Mouse (Mus musculus) small intestine, adult 2 months (tissue): ENCODE data around the gene Lmx1b. TPM values are rescaled to one million over a fixed set of nuclear protein-coding genes. Genes with fewer than 3 reads are reported as not detected.

Experiments
- H3K27ac ChIP-seq: fragments of 200-500 bp; 2 replicates; pipeline ENCODE4 v1.5.1; 2012; ENCODE audit warnings: low read depth, low read length, control low read depth, inconsistent platforms; ENCODE audit not compliant: insufficient read depth
- H3K27me3 ChIP-seq: fragments of 200-500 bp; 2 replicates; pipeline ENCODE4 v1.6.1; 2012; ENCODE audit warnings: mild to moderate bottlenecking, moderate library complexity, low read length, inconsistent platforms; ENCODE audit not compliant: control insufficient read depth, insufficient read depth
- H3K36me3 ChIP-seq: fragments of 200-500 bp; 2 replicates; pipeline ENCODE4 v1.6.1; 2012; ENCODE audit warnings: mild to moderate bottlenecking, low read length, control low read depth, inconsistent platforms; ENCODE audit not compliant: control insufficient read depth, insufficient read depth
- H3K4me1 ChIP-seq: fragments of 200-500 bp; 2 replicates; pipeline ENCODE4 v1.6.1; 2012; ENCODE audit warnings: low read length, inconsistent platforms, mixed read lengths; ENCODE audit not compliant: control insufficient read depth, insufficient read depth, insufficient read length
- H3K4me3 ChIP-seq: fragments of 200-500 bp; 2 replicates; pipeline ENCODE4 v1.5.1; 2012; ENCODE audit warnings: low read depth, mild to moderate bottlenecking, control low read depth, inconsistent platforms, low read length, moderate library complexity
- CTCF ChIP-seq: fragments of 200-500 bp; IDR thresholded peaks from 2 replicates; pipeline ENCODE4 v1.5.1; 2012; ENCODE audit warnings: low read depth, mild to moderate bottlenecking, control low read depth, inconsistent platforms, low read length, moderate library complexity, mixed read lengths; ENCODE audit not compliant: insufficient replicate concordance, insufficient read length; ENCODE audit errors: extremely low read depth
- POLR2A ChIP-seq: fragments of 200-500 bp; IDR thresholded peaks from 2 replicates; pipeline ENCODE4 v1.6.1; 2012; ENCODE audit warnings: low read depth, mild to moderate bottlenecking, control low read depth, inconsistent platforms, low read length, moderate library complexity
- WGBS: fragments of 180-500 bp; shearing (Covaris S2); methylation state at CpG from one replicate; pipeline ENCODE4 v1.1.7; 2018; 5-methylcytosine and 5-hydroxymethylcytosine counted together
- polyA plus RNA-seq: library from polyadenylated mRNA; depleted of rRNA; stranded (reverse); fragments of >200 nt; gene quantifications from 2 replicates; pipeline ENCODE4 v1.2.3, GENCODE M21; 2012

The Lmx1b gene
- polyA plus RNA-seq, 1 experiment: 0.10 TPM

DNA sequence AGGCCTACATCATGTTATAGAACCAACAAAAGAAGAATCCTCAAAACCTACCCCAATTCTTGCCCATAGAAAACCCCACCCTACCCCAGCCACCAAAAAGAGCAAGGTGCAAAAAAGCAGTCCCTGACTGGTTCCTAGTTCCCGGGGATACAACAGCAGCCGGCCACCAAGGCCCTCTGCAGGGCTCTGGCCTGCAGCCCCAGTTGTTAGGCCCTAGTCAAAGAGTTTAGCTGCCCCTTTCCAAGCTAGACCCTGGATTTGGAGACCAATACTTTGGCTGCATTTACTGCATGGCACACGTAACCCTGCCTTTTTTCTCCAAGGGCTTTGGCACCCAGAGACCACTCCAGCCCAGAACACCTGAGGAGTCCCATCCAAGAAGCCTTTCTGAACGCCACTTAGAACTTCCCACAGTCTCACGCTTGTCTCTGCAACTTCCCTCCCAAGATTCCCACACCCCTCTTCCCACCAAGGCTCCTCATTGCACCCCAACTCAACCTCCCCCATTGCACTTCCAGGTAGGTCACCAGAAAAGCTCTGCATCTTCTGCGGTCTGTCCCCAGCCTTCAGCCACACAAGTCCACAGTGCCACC lies 2.1 kb downstream of the Lmx1b start:
- no peak overlapping the region for H3K4me3 ChIP-seq
- H3K27me3 ChIP-seq: peaks cover 98% of the 10 kb centered on the region
- TF ChIP-seq CTCF: no peak
- no peak overlapping the region for H3K27ac ChIP-seq
- WGBS: 73% methylated on average over 6 of the region's 6 CpGs
- peaks cover 3% of the 10 kb centered on the region for H3K4me1 ChIP-seq
- no peaks in the 10 kb centered on the region for H3K36me3 ChIP-seq

DNA sequence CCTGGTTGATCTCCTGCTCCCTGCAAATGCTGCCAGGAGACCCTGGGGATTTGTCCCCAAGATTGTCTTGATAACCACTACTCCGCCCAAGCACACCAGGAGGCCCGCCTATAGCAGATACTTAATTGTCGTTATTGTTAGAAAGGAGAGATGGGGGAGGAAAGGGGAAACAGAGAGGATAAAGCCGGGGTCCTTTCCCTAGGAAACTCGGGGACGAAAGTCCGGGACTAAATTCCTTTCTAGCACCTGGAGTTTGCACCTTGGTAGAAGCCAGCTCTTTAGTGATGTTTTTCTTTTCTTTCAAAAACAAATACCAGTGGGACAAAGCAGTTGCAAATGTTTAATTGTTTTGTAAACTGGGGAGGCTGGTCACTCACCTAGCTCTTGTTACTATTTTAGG lies 3.0 kb downstream of the Lmx1b start:
- Histone ChIP-seq H3K36me3 (no peaks in the 10 kb centered on the region), H3K27me3 (peaks cover 97% of the 10 kb centered on the region), H3K27ac (no peak overlapping the region), H3K4me3 (no peak overlapping the region), H3K4me1 (peaks cover 3% of the 10 kb centered on the region)
- TF ChIP-seq CTCF (no peak), POLR2A (no peak)
- 16% methylated on average over 7 of the region's 7 CpGs for WGBS

DNA sequence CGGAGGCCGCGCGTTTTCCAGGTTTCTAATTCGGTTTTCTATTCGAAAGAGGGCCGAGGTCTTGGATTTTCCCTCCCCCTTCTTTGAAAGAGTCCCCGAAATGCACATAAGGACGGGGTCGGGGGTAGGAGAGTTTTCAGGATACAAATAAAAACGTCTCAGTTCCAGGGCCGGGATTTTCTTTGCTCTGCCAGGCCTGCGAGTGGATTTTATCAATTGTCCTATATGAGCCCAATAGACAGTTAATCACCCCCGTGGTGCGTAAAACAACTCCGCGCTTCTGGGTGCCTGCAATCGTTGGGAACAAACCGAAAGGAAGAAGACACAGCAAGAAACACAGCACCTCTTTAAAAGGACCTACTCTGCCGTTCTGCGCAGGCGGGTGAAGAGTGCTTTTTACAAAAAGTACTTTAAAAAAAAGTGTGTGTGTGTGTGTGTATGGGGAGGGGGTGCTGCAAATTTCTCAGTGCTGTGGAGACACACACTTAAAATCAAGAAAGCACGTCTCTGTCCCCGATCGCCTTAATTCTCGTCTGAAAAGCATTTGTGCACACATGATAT lies 3.6 kb downstream of the Lmx1b start:
- no peaks in the 10 kb centered on the region for H3K36me3 ChIP-seq
- no peak for TF ChIP-seq CTCF
- no peak for TF ChIP-seq POLR2A
- no peak overlapping the region for H3K27ac ChIP-seq
- peaks cover 97% of the 10 kb centered on the region for H3K27me3 ChIP-seq
- peaks cover 3% of the 10 kb centered on the region for H3K4me1 ChIP-seq
- H3K4me3 ChIP-seq: peak overlapping the region; percentile 11; the same call in 1 of the 2 replicates
- 5% methylated on average over 26 of the region's 26 CpGs for WGBS

DNA sequence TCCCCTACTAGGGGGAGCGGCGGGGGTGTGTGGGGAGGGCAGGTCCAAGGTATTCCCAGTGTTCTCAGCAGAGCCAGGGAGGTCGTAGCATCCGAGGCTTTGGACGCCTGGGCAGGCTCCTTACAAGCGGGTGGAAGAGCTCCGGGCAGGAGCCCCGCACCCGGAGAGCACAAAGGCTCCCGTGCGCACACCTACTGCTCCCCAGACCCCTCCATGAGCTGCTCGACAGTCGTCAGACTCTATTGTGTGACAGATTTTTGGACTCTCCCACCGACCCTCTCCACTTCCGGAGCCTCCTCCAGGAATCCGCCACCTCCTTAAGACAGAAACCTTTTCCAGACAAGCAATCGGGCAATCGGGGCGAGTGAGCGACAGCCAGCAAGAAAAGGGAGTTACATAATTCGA lies 4.2 kb downstream of the Lmx1b start:
- Histone ChIP-seq H3K36me3 (no peaks in the 10 kb centered on the region), H3K27ac (no peak overlapping the region), H3K4me3 (no peak overlapping the region), H3K27me3 (peaks cover 97% of the 10 kb centered on the region), H3K4me1 (peaks cover 3% of the 10 kb centered on the region)
- WGBS: 4% methylated on average over 21 of the region's 21 CpGs
- TF ChIP-seq CTCF (no peak), POLR2A (no peak)

DNA sequence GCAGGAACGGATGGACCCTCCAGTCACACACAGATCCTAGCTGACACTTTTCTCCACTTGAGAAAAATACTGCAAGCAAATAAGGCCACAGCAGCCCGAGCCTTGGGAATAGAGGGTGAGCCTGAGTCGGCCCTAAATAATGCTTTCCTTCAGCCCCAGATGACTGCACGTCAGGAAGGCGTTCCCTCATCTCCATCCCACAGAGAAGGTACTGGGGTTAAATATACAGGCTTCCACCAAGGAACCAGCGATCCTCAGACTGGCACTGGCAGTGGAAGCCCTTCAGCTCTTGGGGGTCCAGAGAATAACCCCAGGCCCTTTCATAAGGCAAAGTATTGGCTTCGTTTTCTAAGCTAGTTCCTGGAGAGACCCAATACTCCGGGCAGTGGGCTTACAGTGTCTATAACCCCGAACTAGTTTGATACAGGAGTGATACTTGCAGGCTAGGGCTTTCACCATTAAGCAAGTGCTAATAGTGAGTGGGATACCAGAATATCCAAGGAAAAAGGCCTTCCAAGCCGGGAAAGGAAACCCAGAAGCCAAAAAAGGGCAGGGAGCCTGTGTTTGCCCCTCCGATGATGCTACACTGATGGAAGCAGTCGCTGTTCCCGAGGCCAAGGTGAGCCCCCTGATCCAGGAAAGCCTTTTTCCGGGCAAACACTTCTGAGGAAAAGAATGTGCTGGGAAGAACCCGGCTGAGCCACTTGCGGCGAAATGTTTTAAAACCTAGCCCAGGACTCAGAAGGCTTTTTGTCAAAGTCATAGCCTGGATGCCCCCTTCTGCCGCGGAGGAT lies 4.8 kb downstream of the Lmx1b start:
- H3K36me3 ChIP-seq: no peaks in the 10 kb centered on the region
- 7% methylated on average over 19 of the region's 19 CpGs for WGBS
- peaks cover 97% of the 10 kb centered on the region for H3K27me3 ChIP-seq
- no peak overlapping the region for H3K4me3 ChIP-seq
- peaks cover 3% of the 10 kb centered on the region; the same call in 1 of the 2 replicates for H3K4me1 ChIP-seq
- H3K27ac ChIP-seq: no peak overlapping the region
- TF ChIP-seq POLR2A (no peak), CTCF (no peak)

DNA sequence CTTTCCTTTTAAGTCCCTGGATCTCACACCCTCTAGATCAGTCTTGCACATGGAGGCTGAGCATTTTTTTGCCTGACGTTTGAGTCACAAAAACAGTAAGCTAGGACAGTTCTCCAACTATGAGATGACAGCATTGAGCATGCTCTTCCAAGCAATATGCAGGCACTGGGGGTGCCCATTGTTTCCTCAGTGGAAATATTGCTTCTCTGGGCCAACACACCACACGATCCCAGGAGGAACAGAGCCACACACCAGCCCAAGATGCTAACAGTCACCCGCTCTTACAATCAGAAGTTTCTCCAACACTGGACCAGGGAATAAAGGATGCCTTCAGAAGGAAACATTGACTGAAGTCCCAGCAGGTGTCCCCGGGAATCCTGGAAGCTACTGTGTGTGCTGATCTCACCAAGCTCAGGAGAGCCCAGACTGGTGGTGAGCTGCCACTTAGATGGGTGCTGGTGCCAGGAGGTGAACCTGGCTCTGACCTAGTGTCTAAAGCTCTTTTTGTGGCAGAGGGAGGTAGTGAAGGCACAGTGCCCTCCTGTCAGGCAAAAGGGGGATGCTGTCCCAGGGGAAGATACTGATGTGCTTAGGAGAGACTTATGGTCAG lies 5.7 kb downstream of the Lmx1b start:
- peaks cover 97% of the 10 kb centered on the region for H3K27me3 ChIP-seq
- peaks cover 2% of the 10 kb centered on the region; the same call in 1 of the 2 replicates for H3K4me1 ChIP-seq
- no peak overlapping the region for H3K27ac ChIP-seq
- no peaks in the 10 kb centered on the region for H3K36me3 ChIP-seq
- WGBS: 14% methylated on average over 4 of the region's 4 CpGs
- no peak overlapping the region for H3K4me3 ChIP-seq
- TF ChIP-seq CTCF (no peak), POLR2A (no peak)

DNA sequence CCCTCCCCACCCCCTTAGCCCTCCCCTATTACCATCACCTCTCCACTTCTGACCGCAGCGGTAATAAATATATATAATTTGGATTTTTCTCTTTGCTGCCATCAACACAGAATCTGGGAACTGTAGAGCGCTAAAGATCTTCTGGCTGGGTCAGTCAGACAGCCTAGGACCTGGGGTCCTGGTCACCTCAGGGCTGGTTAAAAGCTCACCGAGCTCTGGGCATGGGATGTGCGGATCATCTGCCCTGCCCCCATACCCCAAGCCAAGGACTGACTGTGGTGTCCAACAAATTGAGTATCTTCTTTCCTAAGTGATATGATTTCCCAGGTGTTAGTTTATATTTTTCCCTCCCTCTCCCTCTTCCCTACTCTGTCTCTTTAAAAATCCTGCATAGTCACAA lies 6.4 kb downstream of the Lmx1b start:
- H3K27me3 ChIP-seq: peaks cover 97% of the 10 kb centered on the region
- no peaks in the 10 kb centered on the region for H3K36me3 ChIP-seq

More for the DNA sequence above, 6.4 kb downstream of the Lmx1b start:
- no peaks in the 10 kb centered on the region for H3K4me1 ChIP-seq
- H3K4me3 ChIP-seq: no peak overlapping the region
- WGBS: 20% methylated on average over 5 of the region's 5 CpGs
- H3K27ac ChIP-seq: no peak overlapping the region
- TF ChIP-seq POLR2A: no peak
- no peak for TF ChIP-seq CTCF
